Mouse (Mus musculus): ENCODE results near the gene Fat3. TPM values are rescaled to one million over a fixed set of nuclear protein-coding genes. Genes with fewer than 3 reads are reported as not detected.
A peak's percentile ranks its signal among the peaks of the same experiment; 100 is the strongest.

The Fat3 gene
- polyA plus RNA-seq, 1 experiment from 2014 or later, result 5.4 TPM

DNA sequence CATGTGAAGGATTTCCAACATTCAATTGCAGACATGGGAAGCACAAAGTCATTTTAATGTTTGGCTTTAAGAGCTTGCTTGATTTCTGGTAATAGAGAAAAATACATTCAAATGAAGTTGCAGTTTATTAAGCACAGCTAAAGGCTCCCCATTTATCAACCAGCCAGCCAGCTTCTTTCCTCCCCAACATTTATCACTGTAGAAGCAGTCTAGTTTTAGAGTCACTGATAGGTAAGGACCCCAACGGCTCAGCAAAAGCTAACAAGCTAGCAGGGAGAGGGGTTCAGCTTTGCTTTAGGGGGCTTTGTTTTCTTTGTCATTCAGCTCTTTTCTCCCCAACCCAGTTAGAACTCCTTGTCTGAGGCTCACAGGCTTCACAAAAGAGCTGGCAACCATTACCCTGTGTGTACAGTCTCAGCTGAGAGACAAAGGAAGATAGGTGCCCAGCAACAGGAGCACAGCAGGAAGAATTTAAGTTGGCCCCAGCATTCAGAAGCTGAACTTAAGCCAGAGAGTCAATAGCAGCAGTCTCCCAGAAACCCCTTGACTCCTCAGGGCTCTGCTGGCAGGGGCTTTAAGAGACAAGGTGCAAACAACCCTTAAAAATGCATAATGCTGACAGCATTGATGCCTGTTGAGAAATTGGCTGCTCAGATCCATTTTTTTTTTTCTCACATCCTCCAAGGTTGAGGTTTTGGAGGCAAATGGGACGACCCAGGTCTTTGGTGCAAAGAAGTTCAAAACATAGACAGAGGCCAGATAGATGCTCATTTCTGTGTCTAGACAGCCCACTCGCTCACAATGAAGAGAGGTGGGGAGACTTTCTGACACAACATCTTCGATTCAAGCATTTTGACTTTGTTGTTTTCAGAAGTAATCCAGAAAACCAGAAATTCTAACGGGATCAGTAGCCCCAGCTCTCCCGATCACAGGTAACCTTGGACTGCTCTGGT is 102.1 kb downstream of the Fat3 start:
- no peak overlapping the region for H3K4me2 ChIP-seq (ENCODE audit: low read depth, low read length)
- H3K27me3 ChIP-seq (replicated peaks; ENCODE audit: control insufficient read depth, insufficient read depth, low read length), result no peaks in the 10 kb centered on the region
- no peaks in the 10 kb centered on the region for H3K4me1 ChIP-seq (ENCODE audit: control insufficient read depth, insufficient read depth, low read length)
- H3K4me3 ChIP-seq (ENCODE audit: low read depth, low read length), result no peak overlapping the region
- H3K36me3 ChIP-seq (ENCODE audit: control insufficient read depth, insufficient read depth, low read length), result no peaks in the 10 kb centered on the region
- no peak overlapping the region; the same call in 1 of the 2 replicates for H3K9ac ChIP-seq (ENCODE audit: low read depth, low read length)
- WGBS, result 68% methylated on average over 6 of the region's 6 CpGs
- no peak for DNase-seq (ENCODE audit: low spot score)
- H3K27ac ChIP-seq (replicated peaks; ENCODE audit: low read depth, low read length), result no peak overlapping the region
- no peak for ATAC-seq (ENCODE audit: low read depth)
- H3K9me3 ChIP-seq (ENCODE audit: control insufficient read depth, low read length), result no peaks in the 10 kb centered on the region

DNA sequence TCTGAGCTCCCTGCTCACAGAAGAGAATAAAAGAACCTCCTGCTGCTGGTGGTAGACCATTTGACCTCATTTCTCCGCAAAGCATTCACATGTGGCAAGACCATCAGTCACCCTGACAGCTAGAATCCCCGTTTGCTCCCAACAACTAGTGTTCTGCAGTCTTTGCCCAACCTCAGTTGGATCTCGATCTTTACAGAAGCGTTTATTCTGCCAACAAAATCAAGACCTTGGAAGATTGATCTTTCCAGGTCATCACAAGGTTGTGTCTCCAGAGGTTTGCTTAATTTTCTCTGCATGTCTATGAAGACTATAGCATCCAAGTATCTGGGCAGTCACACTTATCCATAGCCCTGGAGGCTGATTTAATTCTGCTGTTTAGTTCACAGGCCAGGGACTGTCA is 111.9 kb downstream of the Fat3 start:
- H3K9ac ChIP-seq (ENCODE audit: low read depth, low read length), result no peak overlapping the region
- DNase-seq (ENCODE audit: low spot score) (no peak), ATAC-seq (ENCODE audit: low read depth) (no peak)
- no peaks in the 10 kb centered on the region for H3K27me3 ChIP-seq (replicated peaks; ENCODE audit: control insufficient read depth, insufficient read depth, low read length)
- 61% methylated on average over 4 of the region's 4 CpGs for WGBS
- no peaks in the 10 kb centered on the region for H3K9me3 ChIP-seq (ENCODE audit: control insufficient read depth, low read length)
- H3K4me3 ChIP-seq (ENCODE audit: low read depth, low read length), result no peak overlapping the region
- no peaks in the 10 kb centered on the region for H3K4me1 ChIP-seq (ENCODE audit: control insufficient read depth, insufficient read depth, low read length)
- H3K27ac ChIP-seq (replicated peaks; ENCODE audit: low read depth, low read length), result no peak overlapping the region
- H3K4me2 ChIP-seq (ENCODE audit: low read depth, low read length), result no peak overlapping the region
- no peaks in the 10 kb centered on the region for H3K36me3 ChIP-seq (ENCODE audit: control insufficient read depth, insufficient read depth, low read length)

- Histone ChIP-seq H3K36me3 (ENCODE audit: control insufficient read depth, insufficient read depth, low read length) (no peaks in the 10 kb centered on the region), H3K27me3 (replicated peaks; ENCODE audit: control insufficient read depth, insufficient read depth, low read length) (no peaks in the 10 kb centered on the region), H3K9ac (ENCODE audit: low read depth, low read length) (no peak overlapping the region), H3K4me2 (ENCODE audit: low read depth, low read length) (no peak overlapping the region), H3K27ac (replicated peaks; ENCODE audit: low read depth, low read length) (no peak overlapping the region), H3K9me3 (ENCODE audit: control insufficient read depth, low read length) (no peaks in the 10 kb centered on the region), H3K4me3 (ENCODE audit: low read depth, low read length) (no peak overlapping the region), H3K4me1 (ENCODE audit: control insufficient read depth, insufficient read depth, low read length) (no peaks in the 10 kb centered on the region)
- no peak for ATAC-seq (ENCODE audit: low read depth)
- no peak for DNase-seq (ENCODE audit: low spot score)
These were observed 113.6 kb downstream of the Fat3 start for GRCm38 (mm10) chr9:16387527-16387926.

- Histone ChIP-seq H3K9me3 (ENCODE audit: control insufficient read depth, low read length) (no peaks in the 10 kb centered on the region), H3K27ac (replicated peaks; ENCODE audit: low read depth, low read length) (no peak overlapping the region), H3K4me3 (ENCODE audit: low read depth, low read length) (no peak overlapping the region), H3K27me3 (replicated peaks; ENCODE audit: control insufficient read depth, insufficient read depth, low read length) (no peaks in the 10 kb centered on the region), H3K36me3 (ENCODE audit: control insufficient read depth, insufficient read depth, low read length) (no peaks in the 10 kb centered on the region), H3K4me2 (ENCODE audit: low read depth, low read length) (no peak overlapping the region), H3K9ac (ENCODE audit: low read depth, low read length) (no peak overlapping the region), H3K4me1 (ENCODE audit: control insufficient read depth, insufficient read depth, low read length) (no peaks in the 10 kb centered on the region; the same call in 1 of the 2 replicates)
- 78% methylated on average over 3 of the region's 3 CpGs for WGBS
- ATAC-seq (ENCODE audit: low read depth) (no peak), DNase-seq (ENCODE audit: low spot score) (no peak)
These were observed 137.4 kb downstream of the Fat3 start for GRCm38 (mm10) chr9:16363713-16364112.

DNA sequence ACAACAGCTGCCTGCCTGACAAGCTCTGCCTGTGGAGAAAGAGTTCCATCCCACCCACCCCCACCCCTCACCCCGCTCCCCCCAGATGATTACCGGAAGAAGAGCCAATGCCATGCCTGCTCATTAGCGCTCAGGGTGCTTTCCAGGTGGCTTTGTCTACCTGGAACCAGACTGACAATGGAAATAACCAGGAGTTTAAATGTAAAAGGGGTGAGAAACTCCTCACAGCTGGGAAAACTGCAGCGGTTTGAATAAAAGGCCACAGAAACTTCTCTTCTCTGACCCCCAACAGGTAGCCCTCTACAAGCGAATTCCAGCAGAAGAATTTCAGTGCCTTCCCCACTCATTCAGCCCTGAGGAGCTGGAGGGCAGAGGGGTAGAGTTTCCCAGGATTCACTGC is 139.3 kb downstream of the Fat3 start:
- Histone ChIP-seq H3K9ac (ENCODE audit: low read depth, low read length) (no peak overlapping the region), H3K4me2 (ENCODE audit: low read depth, low read length) (no peak overlapping the region), H3K4me3 (ENCODE audit: low read depth, low read length) (no peak overlapping the region), H3K27me3 (replicated peaks; ENCODE audit: control insufficient read depth, insufficient read depth, low read length) (no peaks in the 10 kb centered on the region), H3K9me3 (ENCODE audit: control insufficient read depth, low read length) (no peaks in the 10 kb centered on the region), H3K27ac (replicated peaks; ENCODE audit: low read depth, low read length) (no peak overlapping the region), H3K4me1 (ENCODE audit: control insufficient read depth, insufficient read depth, low read length) (no peaks in the 10 kb centered on the region; the same call in 1 of the 2 replicates), H3K36me3 (ENCODE audit: control insufficient read depth, insufficient read depth, low read length) (no peaks in the 10 kb centered on the region)
- ATAC-seq (ENCODE audit: low read depth), result no peak
- no peak for DNase-seq (ENCODE audit: low spot score)
- 7% methylated on average over 5 of the region's 5 CpGs for WGBS

DNA sequence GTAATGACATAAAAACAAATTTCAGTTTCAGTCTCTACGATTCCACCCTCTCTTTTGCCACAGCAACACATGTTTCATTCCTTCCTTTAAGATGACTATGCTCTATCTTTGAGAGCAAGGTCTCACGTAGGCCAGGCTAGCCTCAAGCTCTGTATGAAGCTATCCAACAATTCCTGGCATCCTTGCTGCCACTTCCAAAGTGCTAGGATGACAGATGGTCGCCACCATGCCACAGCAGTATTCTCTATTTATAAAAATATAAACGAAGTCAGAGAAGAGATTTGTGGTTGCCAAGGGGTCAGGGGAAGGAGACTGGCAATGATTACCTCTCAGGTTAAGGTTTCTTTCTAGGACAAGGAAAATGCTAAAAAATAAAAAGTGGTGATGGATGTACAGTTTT is 144.4 kb downstream of the Fat3 start:
- no peaks in the 10 kb centered on the region for H3K36me3 ChIP-seq (ENCODE audit: control insufficient read depth, insufficient read depth, low read length)
- no peak overlapping the region for H3K4me2 ChIP-seq (ENCODE audit: low read depth, low read length)
- WGBS, result 80% methylated on average over 4 of the region's 4 CpGs
- H3K4me3 ChIP-seq (ENCODE audit: low read depth, low read length), result no peak overlapping the region
- H3K27me3 ChIP-seq (replicated peaks; ENCODE audit: control insufficient read depth, insufficient read depth, low read length), result no peaks in the 10 kb centered on the region
- no peak for ATAC-seq (ENCODE audit: low read depth)
- no peaks in the 10 kb centered on the region for H3K9me3 ChIP-seq (ENCODE audit: control insufficient read depth, low read length)
- H3K27ac ChIP-seq (replicated peaks; ENCODE audit: low read depth, low read length), result no peak overlapping the region
- no peaks in the 10 kb centered on the region; the same call in 1 of the 2 replicates for H3K4me1 ChIP-seq (ENCODE audit: control insufficient read depth, insufficient read depth, low read length)
- DNase-seq (ENCODE audit: low spot score), result no peak
- H3K9ac ChIP-seq (ENCODE audit: low read depth, low read length), result no peak overlapping the region

DNA sequence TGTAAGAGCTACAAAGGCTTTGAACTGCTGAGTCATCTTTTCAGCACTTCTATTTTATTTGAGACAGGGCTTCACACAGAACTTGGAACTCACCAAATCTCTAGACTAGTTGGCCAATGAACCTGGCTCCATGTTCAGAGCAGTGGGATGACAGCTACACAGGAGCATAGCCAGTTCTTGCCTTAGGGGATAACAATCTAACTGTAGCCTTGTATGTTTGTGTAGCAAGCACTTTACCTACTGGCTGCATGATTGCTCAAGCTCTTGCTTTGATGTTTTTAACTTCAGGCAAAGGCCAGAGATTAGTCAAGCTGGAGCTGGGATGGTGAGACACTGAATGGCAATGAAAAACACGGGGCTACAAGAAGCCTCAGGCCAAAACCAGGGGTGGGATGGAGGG is 146.2 kb downstream of the Fat3 start:
- Histone ChIP-seq H3K4me3 (ENCODE audit: low read depth, low read length) (no peak overlapping the region), H3K9ac (ENCODE audit: low read depth, low read length) (no peak overlapping the region), H3K9me3 (ENCODE audit: control insufficient read depth, low read length) (no peaks in the 10 kb centered on the region), H3K4me1 (ENCODE audit: control insufficient read depth, insufficient read depth, low read length) (no peaks in the 10 kb centered on the region), H3K27ac (replicated peaks; ENCODE audit: low read depth, low read length) (no peak overlapping the region), H3K36me3 (ENCODE audit: control insufficient read depth, insufficient read depth, low read length) (no peaks in the 10 kb centered on the region), H3K4me2 (ENCODE audit: low read depth, low read length) (no peak overlapping the region), H3K27me3 (replicated peaks; ENCODE audit: control insufficient read depth, insufficient read depth, low read length) (no peaks in the 10 kb centered on the region)
- DNase-seq (ENCODE audit: low spot score), result no peak
- 21% methylated on average over 1 of the region's 1 CpGs for WGBS
- no peak for ATAC-seq (ENCODE audit: low read depth)

- Histone ChIP-seq H3K27ac (replicated peaks; ENCODE audit: low read depth, low read length) (no peak overlapping the region), H3K36me3 (ENCODE audit: control insufficient read depth, insufficient read depth, low read length) (no peaks in the 10 kb centered on the region), H3K9me3 (ENCODE audit: control insufficient read depth, low read length) (no peaks in the 10 kb centered on the region), H3K4me1 (ENCODE audit: control insufficient read depth, insufficient read depth, low read length) (no peaks in the 10 kb centered on the region), H3K27me3 (replicated peaks; ENCODE audit: control insufficient read depth, insufficient read depth, low read length) (no peaks in the 10 kb centered on the region), H3K4me3 (ENCODE audit: low read depth, low read length) (no peak overlapping the region), H3K4me2 (ENCODE audit: low read depth, low read length) (no peak overlapping the region), H3K9ac (ENCODE audit: low read depth, low read length) (no peak overlapping the region)
- ATAC-seq (ENCODE audit: low read depth), result peak; percentile 33; the same call in 1 of the 2 replicates
- peak; percentile 18 for DNase-seq (ENCODE audit: low spot score)
- WGBS, result 30% methylated on average over 4 of the region's 4 CpGs
These were observed 147.9 kb downstream of the Fat3 start for GRCm38 (mm10) chr9:16353049-16353724.
